Mouse (Mus musculus) midbrain, embryonic 14.5 days (tissue): Measurements from ENCODE around the gene Plppr4. TPM values are rescaled to one million over a fixed set of nuclear protein-coding genes. Genes with fewer than 3 reads are reported as not detected.
A peak's percentile ranks its signal among the peaks of the same experiment; 100 is the strongest.

ENCODE experiments used
- ATAC-seq: fragments of 200-750 bp; cut with Nextera tagmentation; 2 replicates; pipeline ENCODE4 v1.8.0; 2017; ENCODE audit warnings: moderate number of reproducible peaks, moderate library complexity; ENCODE audit not compliant: low FRiP score, low TSS enrichment
- DNase-seq: peaks from one replicate; pipeline ENCODE4 v3.0.0-alpha.2; 2015
- H3K27ac ChIP-seq: fragments of 300-500 bp; sonication (generic); replicated peaks from 2 replicates; pipeline ENCODE4 v1.5.1; 2014; ENCODE audit warnings: mild to moderate bottlenecking, low read depth, low read length, moderate library complexity
- H3K27me3 ChIP-seq: fragments of 300-500 bp; sonication (generic); 2 replicates; pipeline ENCODE4 v1.6.1; 2014; ENCODE audit warnings: low read length, control low read depth, mixed read lengths; ENCODE audit not compliant: control insufficient read depth, insufficient read depth
- H3K36me3 ChIP-seq: fragments of 300-500 bp; sonication (generic); 2 replicates; pipeline ENCODE4 v1.6.1; 2014; ENCODE audit warnings: low read length, control low read depth; ENCODE audit not compliant: control insufficient read depth, insufficient read depth
- H3K4me1 ChIP-seq: fragments of 300-500 bp; sonication (generic); 2 replicates; pipeline ENCODE4 v1.6.1; 2014; ENCODE audit warnings: mild to moderate bottlenecking, antibody characterized with exemption, low read length, control low read depth; ENCODE audit not compliant: control insufficient read depth, insufficient read depth
- H3K4me2 ChIP-seq: fragments of 300-500 bp; sonication (generic); 2 replicates; pipeline ENCODE4 v1.6.1; 2014; ENCODE audit warnings: mild to moderate bottlenecking, low read length, moderate library complexity
- H3K4me3 ChIP-seq: fragments of 300-500 bp; sonication (generic); replicated peaks from 2 replicates; pipeline ENCODE4 v1.5.1; 2014; ENCODE audit warnings: low read depth, low read length
- H3K9ac ChIP-seq: fragments of 300-500 bp; sonication (generic); replicated peaks from 2 replicates; pipeline ENCODE4 v1.6.1; 2014; ENCODE audit warnings: mild to moderate bottlenecking, low read length, moderate library complexity
- H3K9me3 ChIP-seq: fragments of 300-500 bp; sonication (generic); 2 replicates; pipeline ENCODE4 v1.6.1; 2016; ENCODE audit warnings: low read length, control low read depth, mixed read lengths; ENCODE audit not compliant: control insufficient read depth
- WGBS: fragments of 180-500 bp; shearing (Covaris S2); extraction: QIAGEN DNeasy Blood & Tissue Kit; methylation state at CpG from one replicate; pipeline ENCODE4 v1.1.7; 2014; 5-methylcytosine and 5-hydroxymethylcytosine counted together
- microRNA-seq: library from miRNA; unstranded; fragments of <30 nt; microRNA quantifications from one replicate; pipeline ENCODE4, GENCODE M21; 2016
- polyA plus RNA-seq: library from polyadenylated mRNA; unstranded; fragments of >200 nt; fragmentation: Nextera tagmentation; extraction: Ambion mirVana; gene quantifications from 2 replicates; pipeline ENCODE4 v1.2.1, GENCODE M21; 2014

Plppr4 gene
- polyA plus RNA-seq, 1 experiment from 2014 or later, result 12.2 TPM

GRCm38 (mm10) chr3:117308895-117309579, 51.6 kb downstream of the Plppr4 start:
- Histone ChIP-seq H3K27ac (no peak overlapping the region), H3K27me3 (no peaks in the 10 kb centered on the region), H3K4me1 (no peaks in the 10 kb centered on the region), H3K36me3 (no peaks in the 10 kb centered on the region), H3K4me2 (no peak overlapping the region), H3K9ac (no peak overlapping the region), H3K4me3 (no peak overlapping the region), H3K9me3 (no peaks in the 10 kb centered on the region)
- 98% methylated on average over 3 of the region's 3 CpGs for WGBS
- DNase-seq (no peak), ATAC-seq (no peak)

- no peak for DNase-seq
- H3K4me3 ChIP-seq, result no peak overlapping the region
- H3K36me3 ChIP-seq, result no peaks in the 10 kb centered on the region
- H3K9ac ChIP-seq, result no peak overlapping the region
- no peaks in the 10 kb centered on the region for H3K27me3 ChIP-seq
- no peaks in the 10 kb centered on the region for H3K4me1 ChIP-seq
- H3K9me3 ChIP-seq, result no peaks in the 10 kb centered on the region
- 95% methylated on average over 4 of the region's 4 CpGs for WGBS
- no peak overlapping the region for H3K27ac ChIP-seq
- ATAC-seq, result no peak
- no peak overlapping the region for H3K4me2 ChIP-seq
Measured at GRCm38 (mm10) chr3:117307555-117307954, 53.1 kb downstream of the Plppr4 start.

- ATAC-seq (no peak), DNase-seq (no peak)
- WGBS, result 92% methylated on average over 2 of the region's 2 CpGs
- no peaks in the 10 kb centered on the region for H3K36me3 ChIP-seq
- no peak overlapping the region for H3K9ac ChIP-seq
- no peaks in the 10 kb centered on the region for H3K9me3 ChIP-seq
- no peak overlapping the region for H3K27ac ChIP-seq
- H3K27me3 ChIP-seq, result no peaks in the 10 kb centered on the region
- H3K4me3 ChIP-seq, result no peak overlapping the region
- no peaks in the 10 kb centered on the region for H3K4me1 ChIP-seq
- H3K4me2 ChIP-seq, result no peak overlapping the region
Measured at GRCm38 (mm10) chr3:117304037-117304436, 56.6 kb downstream of the Plppr4 start.

- peak; percentile 64 for DNase-seq
- Histone ChIP-seq H3K9ac (no peak overlapping the region), H3K27ac (no peak overlapping the region), H3K36me3 (no peaks in the 10 kb centered on the region), H3K4me2 (no peak overlapping the region), H3K4me3 (no peak overlapping the region), H3K9me3 (no peaks in the 10 kb centered on the region), H3K27me3 (no peaks in the 10 kb centered on the region), H3K4me1 (no peaks in the 10 kb centered on the region)
- peak; percentile 35; the same call in 1 of the 2 replicates for ATAC-seq
- 45% methylated on average over 1 of the region's 1 CpGs for WGBS
Measured at GRCm38 (mm10) chr3:117300735-117301271, 59.9 kb downstream of the Plppr4 start.

- WGBS, result 83% methylated on average over 1 of the region's 1 CpGs
- H3K36me3 ChIP-seq, result no peaks in the 10 kb centered on the region
- H3K4me3 ChIP-seq, result no peak overlapping the region
- no peak overlapping the region for H3K27ac ChIP-seq
- no peak overlapping the region for H3K4me2 ChIP-seq
- no peak for ATAC-seq
- no peaks in the 10 kb centered on the region for H3K9me3 ChIP-seq
- H3K9ac ChIP-seq, result no peak overlapping the region
- no peaks in the 10 kb centered on the region for H3K27me3 ChIP-seq
- no peaks in the 10 kb centered on the region for H3K4me1 ChIP-seq
- DNase-seq, result no peak
Measured at GRCm38 (mm10) chr3:117297735-117298134, 62.9 kb downstream of the Plppr4 start.

DNA sequence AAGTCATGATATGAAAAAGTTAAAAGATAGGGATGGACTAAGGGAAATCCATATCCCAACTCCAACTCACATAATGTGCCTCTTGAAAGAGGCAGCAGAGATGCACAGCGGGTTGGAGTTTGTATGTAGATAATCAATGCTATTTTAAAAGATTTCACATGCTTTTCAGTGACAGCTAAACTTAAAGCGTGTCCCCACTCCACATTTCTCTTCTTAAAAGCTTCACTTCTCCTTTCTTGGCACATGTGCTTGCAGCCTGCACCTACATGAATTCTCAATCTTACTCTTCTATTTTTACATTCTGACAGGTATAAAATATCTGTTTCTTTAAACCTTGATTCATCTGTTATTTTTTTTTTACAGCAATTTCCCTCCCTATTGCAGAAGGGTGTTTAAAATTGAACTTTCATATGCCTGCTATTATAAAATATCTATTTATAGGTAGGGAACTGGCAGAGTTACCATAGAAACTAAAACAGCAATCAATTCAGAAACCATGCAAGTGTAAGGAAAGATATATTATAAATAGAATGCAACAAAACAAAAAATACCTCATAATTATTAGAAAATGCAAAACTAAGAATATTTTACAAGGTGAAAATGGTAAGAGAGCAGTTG, 66.3 kb downstream of the Plppr4 start:
- no peak for DNase-seq
- no peak for ATAC-seq
- Histone ChIP-seq H3K4me3 (no peak overlapping the region), H3K27me3 (no peaks in the 10 kb centered on the region), H3K9ac (no peak overlapping the region), H3K36me3 (no peaks in the 10 kb centered on the region), H3K4me1 (no peaks in the 10 kb centered on the region), H3K4me2 (no peak overlapping the region), H3K9me3 (no peaks in the 10 kb centered on the region), H3K27ac (no peak overlapping the region)
- 78% methylated on average over 2 of the region's 2 CpGs for WGBS

Small RNA genes lying within 50 kb of the gene (microRNA-seq; reads per million reads assigned to microRNA genes)
- gene Gm22408, result not detected

Other genes starting within 250 kb of the Plppr4 start
- 5.8 and 6.6 TPM in 2 replicates for gene Plppr5, start 214.0 kb upstream of the Plppr4 start, polyA plus RNA-seq